ENCODE assay signal across 8 mouse cellular contexts in genomic region chr13:64153751-64154267, GRCm38 (mm10). TPM values are rescaled to one million over a fixed set of nuclear protein-coding genes. Genes with fewer than 3 reads are reported as not detected.
DNase-seq lines count a peak whose midpoint lies in the region; ATAC-seq and TF ChIP-seq lines count a peak whose summit lies in the region.

No protein-coding gene starts in this region.

- no peaks in the 10 kb centered on the region for H3K9me3 ChIP-seq in lung, postnatal 0 days (ENCODE audit: low read length)

- TF ChIP-seq CTCF in layer of hippocampus, adult 2 months (conservative IDR thresholded peaks at IDR 0.05): no peak
- TF ChIP-seq CTCF in lung, postnatal 0 days (IDR thresholded peaks at IDR 0.05): no peak

- no peak overlapping the region for H3K9ac ChIP-seq in lung, postnatal 0 days (replicated peaks; ENCODE audit: low read depth)

- no peaks in the 10 kb centered on the region for H3K4me1 ChIP-seq in lung, postnatal 0 days (ENCODE audit: insufficient read depth, low read depth, low read length)

- 2% methylated on average over 18 of the region's 18 CpGs for WGBS in lung, postnatal 0 days

- ATAC-seq in lung, postnatal 0 days: peak; percentile 58

- H3K27me3 ChIP-seq in lung, postnatal 0 days (replicated peaks; ENCODE audit: insufficient read depth, low read length): no peaks in the 10 kb centered on the region

- H3K27ac ChIP-seq in layer of hippocampus, adult 2 months: no peak overlapping the region
- H3K27ac ChIP-seq in lung, postnatal 0 days (ENCODE audit: low read length): peak overlapping the region; percentile 80

- H3K36me3 ChIP-seq in lung, postnatal 0 days (ENCODE audit: insufficient read depth, low read length): no peaks in the 10 kb centered on the region

- H3K4me3 ChIP-seq in layer of hippocampus, adult 2 months: peak overlapping the region; percentile 84
- peak overlapping the region; percentile 64 for H3K4me3 ChIP-seq in lung, postnatal 0 days (ENCODE audit: low read depth, low read length)

- no peak; the same call in 1 of the 2 replicates for TF ChIP-seq EP300 in lung, postnatal 0 days (IDR thresholded peaks at IDR 0.05)

- peak overlapping the region; percentile 89 for H3K4me2 ChIP-seq in lung, postnatal 0 days (replicated peaks; ENCODE audit: low read depth, low read length)

- DNase-seq in layer of hippocampus, adult 2 months (ENCODE audit: low spot score in 2 of 2): no peak
- no peak for DNase-seq in layer of hippocampus, postnatal 25 days (ENCODE audit: extremely low spot score in 1 of 2, low spot score in 1 of 2)
- peak; percentile 17 for DNase-seq in cerebellum, postnatal 25 days
- DNase-seq in heart, adult 8-10 months (ENCODE audit: low spot score): peak; percentile 59
- peak; percentile 89 to 90 for DNase-seq in kidney, adult 8-10 months
- peak; percentile 87 for DNase-seq in lung, postnatal 0 days (ENCODE audit: low spot score)
- peak; percentile 19 for DNase-seq in ovary, postnatal 10 days (ENCODE audit: low spot score)
- peak; percentile 50 to 62 for DNase-seq in urinary bladder, postnatal 36 days (ENCODE audit: low spot score in 2 of 2)

RNA-seq across cellular contexts. Expression of gene Zfp367, which starts 0.8 kb away (rescaled TPM):
- total RNA-seq in layer of hippocampus, adult 2 months (2021): 10 to 100 TPM; 15.9 to 18.7 TPM
- total RNA-seq in layer of hippocampus, postnatal 25 days (2021): 10 to 100 TPM; 12.6 to 15.9 TPM
- total RNA-seq in heart, adult 8-10 months (2022): 10 to 100 TPM; 22.3 to 23.6 (median 22.8) TPM
- polyA plus RNA-seq in lung, postnatal 0 days (2015; fragmentation: Nextera tagmentation; extraction: Ambion mirVana): 7.6 and 8.4 TPM in 2 replicates

RNA-seq across cellular contexts. Expression of gene Habp4, which starts 7.8 kb away (rescaled TPM):
- 100 to 1,000 TPM; 147 to 149 TPM for total RNA-seq in layer of hippocampus, adult 2 months (2021)
- total RNA-seq in layer of hippocampus, postnatal 25 days (2021): 100 to 1,000 TPM; 145 to 153 TPM
- 10 to 100 TPM; 48.4 to 58.8 (median 54.9) TPM for total RNA-seq in heart, adult 8-10 months (2022)
- polyA plus RNA-seq in lung, postnatal 0 days (2015; fragmentation: Nextera tagmentation; extraction: Ambion mirVana): 16.6 and 18.8 TPM in 2 replicates

RNA-seq across cellular contexts. Expression of gene Slc35d2, which starts 24.6 kb away (rescaled TPM):
- 1 to 10 TPM in 1 of 2 experiments, under 1 TPM in 1; 0.69 to 1.1 TPM for total RNA-seq in layer of hippocampus, adult 2 months (2021)
- total RNA-seq in layer of hippocampus, postnatal 25 days (2021): 1 to 10 TPM in 1 of 2 experiments, under 1 TPM in 1; 0.69 to 1.0 TPM
- 1 to 10 TPM; 1.2 to 1.8 (median 1.5) TPM for total RNA-seq in heart, adult 8-10 months (2022)
- polyA plus RNA-seq in lung, postnatal 0 days (2015; fragmentation: Nextera tagmentation; extraction: Ambion mirVana): 8.0 and 9.0 TPM in 2 replicates

Comparison
In these comparisons a context has a peak if more than half of its experiments do, and no peak if none do; other contexts are left out.
1. DNase-seq: peak in cerebellum, postnatal 25 days (2 of 2), heart, adult 8-10 months (single experiment), kidney, adult 8-10 months (2 of 2), lung, postnatal 0 days (single experiment), ovary, postnatal 10 days (single experiment) and urinary bladder, postnatal 36 days (2 of 2); none in layer of hippocampus, adult 2 months (0 of 2) and layer of hippocampus, postnatal 25 days (0 of 2).